Mouse (Mus musculus): ENCODE data around the gene Ddc. TPM values are rescaled to one million over a fixed set of nuclear protein-coding genes. Genes with fewer than 3 reads are reported as not detected.

The Ddc gene
- total and polyA plus RNA-seq, 3 experiments: 0.17 to 0.33 TPM; not detected in 1

DNA sequence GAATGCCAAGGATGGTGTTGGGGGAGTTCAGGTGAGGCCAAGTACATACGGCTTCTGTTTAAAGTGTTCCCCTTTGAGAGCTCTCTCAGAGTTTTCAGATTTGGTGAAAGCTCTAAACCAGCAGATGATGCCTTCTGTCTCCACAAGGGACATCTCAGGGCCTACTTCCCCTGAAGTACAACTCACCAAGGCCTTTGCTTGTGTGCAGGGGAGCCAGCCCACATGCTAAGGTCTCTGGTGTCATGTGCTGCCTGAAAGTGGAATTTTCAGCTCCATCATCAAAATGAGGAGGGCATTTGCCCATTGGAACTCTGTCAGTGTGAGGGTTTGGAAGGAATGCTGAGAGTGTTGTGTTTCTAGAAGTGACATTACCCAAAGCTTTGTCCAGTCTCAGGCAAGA, 132.5 kb downstream of the Ddc start:
- H3K4me2 ChIP-seq (ENCODE audit: insufficient read depth, low read depth, poor library complexity, severe bottlenecking): no peak overlapping the region
- H3K79me2 ChIP-seq (replicated peaks; ENCODE audit: control insufficient read depth, extremely low read depth, insufficient read depth, poor library complexity, severe bottlenecking): peaks cover 12% of the 10 kb centered on the region
- peaks cover 50 to 74% of the 10 kb centered on the region in 2 experiments for H3K36me3 ChIP-seq (replicated peaks in 1 of 2; ENCODE audit: control insufficient read depth in 1 of 2, insufficient read depth in 1 of 2, low read length in 1 of 2)
- H3K27me3 ChIP-seq (replicated peaks): no peaks in the 10 kb centered on the region
- DNase-seq (ENCODE audit: extremely low read depth): peak; percentile 75
- H3K4me1 ChIP-seq (ENCODE audit: control insufficient read depth in 1 of 2, insufficient read depth in 2 of 2): peaks cover 33 to 89% of the 10 kb centered on the region in 2 experiments
- peak overlapping the region; percentile 90 for H3K27ac ChIP-seq (ENCODE audit: insufficient read depth, low read depth)
- in situ Hi-C loops (cut with MboI; ENCODE audit: low pct_ligation_motif_present, low pct_unique_long_range_greater_than_20kb, low sequenced_read_pairs): no loop called here
- dilution Hi-C loops (cut with MboI; ENCODE audit: extremely low pct_ligation_motif_present, extremely low pct_unique_long_range_greater_than_20kb, low sequenced_read_pairs): no loop called here
- H3K4me3 ChIP-seq (replicated peaks in 1 of 3; ENCODE audit: low read depth in 2 of 3, low read length in 2 of 3, poor library complexity in 1 of 3): no peak overlapping the region
- H3K9me3 ChIP-seq (replicated peaks; ENCODE audit: low read length): peaks cover 1% of the 10 kb centered on the region
- TF ChIP-seq KAT2A (IDR thresholded peaks at IDR 0.05; ENCODE audit: insufficient replicate concordance, low read length) (0 out of 2 replicates have a peak, but pooled peaks have one; percentile 10), RCOR1 (conservative IDR thresholded peaks at IDR 0.05; ENCODE audit: low read depth, low read length) (no peak), TCF12 (IDR thresholded peaks at IDR 0.05; ENCODE audit: low read depth, low read length) (0 out of 2 replicates have a peak, but pooled peaks have one; percentile 20), MAZ (IDR thresholded peaks at IDR 0.05; ENCODE audit: low read depth, low read length) (0 out of 2 replicates have a peak, but pooled peaks have one; percentile 34), HCFC1 (IDR thresholded peaks at IDR 0.05; ENCODE audit: low read depth, low read length) (no peak), RAD21 (IDR thresholded peaks at IDR 0.05; ENCODE audit: low read depth, low read length) (peak; percentile 2), MXI1 (IDR thresholded peaks at IDR 0.05; ENCODE audit: low read depth, low read length) (0 out of 2 replicates have a peak, but pooled peaks have one; percentile 56), CHD1 (IDR thresholded peaks at IDR 0.05; ENCODE audit: low read depth, low read length) (peak; percentile 65; the same call in 1 of the 2 replicates), BHLHE40 (IDR thresholded peaks at IDR 0.05; ENCODE audit: low read depth, low read length) (peak; percentile 45; the same call in 1 of the 2 replicates), EP300 (IDR thresholded peaks at IDR 0.05; ENCODE audit: low read length) (no peak), ZC3H11A (IDR thresholded peaks at IDR 0.05; ENCODE audit: low read depth, low read length) (no peak), SMC3 (IDR thresholded peaks at IDR 0.05; ENCODE audit: low read depth, low read length) (peak; percentile 20; the same call in 1 of the 2 replicates), ELF1 (IDR thresholded peaks at IDR 0.05; ENCODE audit: low read depth, low read length) (no peak), USF1 (IDR thresholded peaks at IDR 0.05; ENCODE audit: low read depth, low read length) (no peak), MYC (IDR thresholded peaks at IDR 0.05; ENCODE audit: low read depth, low read length) (0 out of 2 replicates have a peak, but pooled peaks have one; percentile 16), CTCF (conservative IDR thresholded peaks at IDR 0.05 in 1 of 2, IDR thresholded peaks at IDR 0.05 in 1 of 2; ENCODE audit: low read depth in 2 of 2, low read length in 2 of 2) (peak in 1 of 2 experiments; percentile 22; a peak in 1 of 4 replicates), MAX (IDR thresholded peaks at IDR 0.05; ENCODE audit: low read length) (peak; percentile 81)
- 0 out of 2 replicates have a peak overlapping the region, but pooled peaks have one; percentile 25 for H3K9ac ChIP-seq (ENCODE audit: insufficient read depth, low read depth)

Other genes with a start within 250 kb of the Ddc start
- gene Ikzf1, start 213.1 kb downstream of the Ddc start, total RNA-seq (2012; rRNA removed): 44.0 and 51.2 TPM in 2 replicates
- 27.8 and 33.1 TPM in 2 replicates for gene Ikzf1, start 213.1 kb downstream of the Ddc start, total RNA-seq (2014; rRNA removed)
- gene Ikzf1, start 213.1 kb downstream of the Ddc start, polyA plus RNA-seq (2012; ENCODE audit: insufficient read length, low read depth): 56.8 and 68.7 TPM in 2 replicates
- 82.8 and 98.5 TPM in 2 replicates for gene Fignl1, start 89.2 kb downstream of the Ddc start, total RNA-seq (2012; rRNA removed)
- 189 TPM in 2 replicates for gene Fignl1, start 89.2 kb downstream of the Ddc start, total RNA-seq (2014; rRNA removed)
- 98.5 and 101 TPM in 2 replicates for gene Fignl1, start 89.2 kb downstream of the Ddc start, polyA plus RNA-seq (2012; ENCODE audit: insufficient read length, low read depth)
- gene Grb10, start 140.5 kb upstream of the Ddc start, total RNA-seq (2012; rRNA removed): 142 and 189 TPM in 2 replicates
- gene Grb10, start 140.5 kb upstream of the Ddc start, total RNA-seq (2014; rRNA removed): 114 and 137 TPM in 2 replicates
- 32.2 and 38.4 TPM in 2 replicates for gene Grb10, start 140.5 kb upstream of the Ddc start, polyA plus RNA-seq (2012; ENCODE audit: insufficient read length, low read depth)

All from CH12.LX (cell line).